Mouse (Mus musculus) forebrain, embryonic 16.5 days (tissue): Measurements from ENCODE around the gene 4930562C15Rik. TPM values are rescaled to one million over a fixed set of nuclear protein-coding genes. Genes with fewer than 3 reads are reported as not detected.

Experiments used
- polyA plus RNA-seq: library from polyadenylated mRNA; unstranded; fragments of >200 nt; fragmentation: Nextera tagmentation; extraction: Ambion mirVana; gene quantifications from 2 replicates; pipeline ENCODE4 v1.2.1, GENCODE M21; 2015

The 4930562C15Rik gene
- polyA plus RNA-seq, 1 experiment from 2014 or later: 0.80 TPM

Other genes with a start within 250 kb of the 4930562C15Rik start
- gene Glis2, start 240.7 kb upstream of the 4930562C15Rik start, polyA plus RNA-seq: 10.8 and 12.1 TPM in 2 replicates
- 132 and 157 TPM in 2 replicates for gene Pam16, start 210.4 kb upstream of the 4930562C15Rik start, polyA plus RNA-seq
- gene Vasn, start 195.5 kb upstream of the 4930562C15Rik start, polyA plus RNA-seq: 3.2 and 4.3 TPM in 2 replicates
- gene Dnaja3, start 195.4 kb upstream of the 4930562C15Rik start, polyA plus RNA-seq: 60.3 and 61.9 TPM in 2 replicates
- 25.4 and 32.6 TPM in 2 replicates for gene Coro7, start 155.6 kb upstream of the 4930562C15Rik start, polyA plus RNA-seq
- 88.8 and 94.4 TPM in 2 replicates for gene Nmral1, start 116.1 kb upstream of the 4930562C15Rik start, polyA plus RNA-seq
- 83.1 and 99.5 TPM in 2 replicates for gene Hmox2, start 109.1 kb upstream of the 4930562C15Rik start, polyA plus RNA-seq
- gene Cdip1, start 45.1 kb upstream of the 4930562C15Rik start, polyA plus RNA-seq: 107 and 119 TPM in 2 replicates
- 49.9 and 51.8 TPM in 2 replicates for gene Ubald1, start 44.9 kb downstream of the 4930562C15Rik start, polyA plus RNA-seq
- 104 and 108 TPM in 2 replicates for gene Mgrn1, start 50.8 kb downstream of the 4930562C15Rik start, polyA plus RNA-seq
- 139 and 148 TPM in 2 replicates for gene Nudt16l1, start 103.3 kb downstream of the 4930562C15Rik start, polyA plus RNA-seq
- gene Anks3, start 128.8 kb downstream of the 4930562C15Rik start, polyA plus RNA-seq: 74.5 and 85.7 TPM in 2 replicates
- gene Sept12, start 162.4 kb downstream of the 4930562C15Rik start, polyA plus RNA-seq: not detected in 2 replicates
- gene Smim22, start 171.9 kb downstream of the 4930562C15Rik start, polyA plus RNA-seq: 1.3 TPM in 1 of 2 replicates, not detected in the other
- gene Rogdi, start 178.1 kb downstream of the 4930562C15Rik start, polyA plus RNA-seq: 83.1 and 114 TPM in 2 replicates
- gene Glyr1, start 214.4 kb downstream of the 4930562C15Rik start, polyA plus RNA-seq: 200 and 213 TPM in 2 replicates
- gene Ubn1, start 214.6 kb downstream of the 4930562C15Rik start, polyA plus RNA-seq: 15.0 and 15.5 TPM in 2 replicates